Mouse (Mus musculus): ENCODE results near the gene Mto1.

Mto1 gene

GRCm38 (mm10) chr9:78447973-78448873 lies at the start of gene Mto1, which contains the start of gene Gm17324:
Mto1 (plus strand) TSS chr9:78448208.
Gm17324 (minus strand) TSS chr9:78448786.
- DNase-seq = peak; percentile 93

GRCm38 (mm10) chr9:78400570-78400969 lies 47.4 kb upstream of the Mto1 start:
- DNase-seq = no peak

- no peak for DNase-seq
These were observed 46.4 kb upstream of the Mto1 start for GRCm38 (mm10) chr9:78401596-78401995.

GRCm38 (mm10) chr9:78427362-78427781 lies 20.6 kb upstream of the Mto1 start:
- peak; percentile 42 for DNase-seq

- DNase-seq = no peak
These were observed 19.8 kb upstream of the Mto1 start for GRCm38 (mm10) chr9:78428185-78428584.

- no peak for DNase-seq
These were observed 19.1 kb upstream of the Mto1 start for GRCm38 (mm10) chr9:78428870-78429432.

GRCm38 (mm10) chr9:78429551-78429950 lies 18.5 kb upstream of the Mto1 start:
- no peak for DNase-seq

- DNase-seq = no peak
These were observed 17.5 kb upstream of the Mto1 start for GRCm38 (mm10) chr9:78430486-78430885.

GRCm38 (mm10) chr9:78432471-78432870 lies 15.5 kb upstream of the Mto1 start:
- no peak for DNase-seq

- no peak for DNase-seq
These were observed 8.6 kb upstream of the Mto1 start for GRCm38 (mm10) chr9:78439426-78439825.

GRCm38 (mm10) chr9:78442237-78442578 lies 5.8 kb upstream of the Mto1 start:
- DNase-seq = no peak

GRCm38 (mm10) chr9:78442579-78443392 lies 5.2 kb upstream of the Mto1 start, which contains the start of gene Cgas:
Cgas (minus strand) TSS chr9:78443237.
- peak; percentile 55 for DNase-seq

GRCm38 (mm10) chr9:78447606-78447972 lies 419 bp upstream of the Mto1 start:
- no peak for DNase-seq

- no peak for DNase-seq
These were observed 2.4 kb downstream of the Mto1 start for GRCm38 (mm10) chr9:78450404-78450803.

GRCm38 (mm10) chr9:78451382-78451781 lies 3.4 kb downstream of the Mto1 start:
- DNase-seq = peak; percentile 50

- no peak for DNase-seq
These were observed 9.0 kb downstream of the Mto1 start for GRCm38 (mm10) chr9:78457026-78457425.

GRCm38 (mm10) chr9:78463337-78463736 lies 15.3 kb downstream of the Mto1 start:
- no peak for DNase-seq

- DNase-seq = no peak
These were observed 17.7 kb downstream of the Mto1 start for GRCm38 (mm10) chr9:78465725-78466124.

GRCm38 (mm10) chr9:78473588-78473987 lies 25.6 kb downstream of the Mto1 start:
- DNase-seq = no peak

- DNase-seq = no peak
These were observed 26.3 kb downstream of the Mto1 start for GRCm38 (mm10) chr9:78474270-78474669.

GRCm38 (mm10) chr9:78474771-78475382 lies 26.9 kb downstream of the Mto1 start:
- no peak for DNase-seq

- no peak for DNase-seq
These were observed 27.4 kb downstream of the Mto1 start for GRCm38 (mm10) chr9:78475383-78475780.

- no peak for DNase-seq
These were observed 27.9 kb downstream of the Mto1 start for GRCm38 (mm10) chr9:78475873-78476272.

Measured in thymus, postnatal 4 days (tissue).